Mouse (Mus musculus) Muller cell, postnatal 12 days (primary cell): ENCODE measurements around the gene Gm10639.
"Not testable (repeated sequence)": the region's sequence is repeated elsewhere in the genome, so short reads cannot be mapped to it uniquely, and the experiment has no call there.

Experiments used
- DNase-seq: peaks from one replicate; pipeline ENCODE4 v3.0.0-alpha.2; 2015; ENCODE audit errors: inconsistent ontology term

Gm10639 gene

GRCm38 (mm10) chr9:78348206-78349004 is 58.7 kb downstream of the Gm10639 start:
- peak; percentile 31 for DNase-seq

- not testable (repeated sequence) for DNase-seq
These were observed 59.4 kb downstream of the Gm10639 start for GRCm38 (mm10) chr9:78349141-78349540.

- DNase-seq: not testable (repeated sequence)
These were observed 60.3 kb downstream of the Gm10639 start for GRCm38 (mm10) chr9:78350007-78350406.

- DNase-seq: no peak
These were observed 61.9 kb downstream of the Gm10639 start for GRCm38 (mm10) chr9:78351504-78352220.
